Mouse (Mus musculus): ENCODE results near the gene Olfr805. TPM values are rescaled to one million over a fixed set of nuclear protein-coding genes. Genes with fewer than 3 reads are reported as not detected.

The Olfr805 gene
- not detected for total RNA-seq (2021)

GRCm38 (mm10) chr10:129729275-129729674 is at the start of gene Olfr805:
Gene Olfr805, minus strand, starts transcription at chr10:129729375.
- no peak for DNase-seq (ENCODE audit: low spot score)
- intact Hi-C loops (cut with DNase I) = no loop called here

GRCm38 (mm10) chr10:129778123-129778522 is 48.9 kb upstream of the Olfr805 start:
- DNase-seq (ENCODE audit: low spot score) = no peak
- intact Hi-C loops (cut with DNase I) = no loop called here

GRCm38 (mm10) chr10:129774338-129774737 is 45.2 kb upstream of the Olfr805 start, which contains the start of gene Olfr809:
Gene Olfr809, plus strand, starts transcription at chr10:129774638.
- intact Hi-C loops (cut with DNase I) = no loop called here
- no peak for DNase-seq (ENCODE audit: low spot score)

- no peak for DNase-seq (ENCODE audit: low spot score)
- intact Hi-C loops (cut with DNase I) = no loop called here
These were observed 36.0 kb upstream of the Olfr805 start, which contains the start of gene Olfr808 for GRCm38 (mm10) chr10:129765182-129765581. Gene Olfr808, plus strand, starts transcription at chr10:129765482.

GRCm38 (mm10) chr10:129757693-129758092 is 28.5 kb upstream of the Olfr805 start, which contains the start of gene Olfr807:
Gene Olfr807, minus strand, starts transcription at chr10:129757793.
- no peak for DNase-seq (ENCODE audit: low spot score)

GRCm38 (mm10) chr10:129741821-129742220 is 12.6 kb upstream of the Olfr805 start, which contains the start of gene Olfr806:
Gene Olfr806, minus strand, starts transcription at chr10:129741921.
- intact Hi-C loops (cut with DNase I) = no loop called here
- no peak for DNase-seq (ENCODE audit: low spot score)

More at GRCm38 (mm10) chr10:129757693-129758092, 28.5 kb upstream of the Olfr805 start, which contains the start of gene Olfr807:
- intact Hi-C loops (cut with DNase I) = no loop called here

GRCm38 (mm10) chr10:129702910-129703309 is 26.3 kb downstream of the Olfr805 start, which contains the start of gene Olfr804:
Gene Olfr804, plus strand, starts transcription at chr10:129703210.
- DNase-seq (ENCODE audit: low spot score) = no peak
- intact Hi-C loops (cut with DNase I) = no loop called here

GRCm38 (mm10) chr10:129694186-129694585 is 35.0 kb downstream of the Olfr805 start, which contains the start of gene Olfr803:
Gene Olfr803, minus strand, starts transcription at chr10:129694286.
- DNase-seq (ENCODE audit: low spot score) = no peak
- intact Hi-C loops (cut with DNase I) = no loop called here

- no peak for DNase-seq (ENCODE audit: low spot score)
- intact Hi-C loops (cut with DNase I) = no loop called here
These were observed 41.1 kb downstream of the Olfr805 start, which contains the start of gene Olfr802 for GRCm38 (mm10) chr10:129688069-129688468. Gene Olfr802, minus strand, starts transcription at chr10:129688169.

GRCm38 (mm10) chr10:129673765-129674164 is 55.4 kb downstream of the Olfr805 start, which contains the start of gene Olfr801:
Gene Olfr801, minus strand, starts transcription at chr10:129673865.
- intact Hi-C loops (cut with DNase I) = no loop called here
- no peak for DNase-seq (ENCODE audit: low spot score)

Small RNAs within 50 kb of the gene (microRNA-seq; reads per million reads assigned to microRNA genes)
- not detected for gene Gm24485

Other genes starting within 250 kb of the Olfr805 start
- not detected for gene Olfr789, start 244.6 kb downstream of the Olfr805 start, total RNA-seq (2021)
- not detected for gene Olfr790, start 230.9 kb downstream of the Olfr805 start, total RNA-seq (2021)
- gene Olfr791, start 207.6 kb downstream of the Olfr805 start, total RNA-seq (2021) = not detected
- not detected for gene Olfr792, start 190.2 kb downstream of the Olfr805 start, total RNA-seq (2021)
- not detected for gene Olfr794, start 161.7 kb downstream of the Olfr805 start, total RNA-seq (2021)
- gene Olfr796, start 116.8 kb downstream of the Olfr805 start, total RNA-seq (2021) = not detected
- gene Olfr798, start 101.4 kb downstream of the Olfr805 start, total RNA-seq (2021) = not detected
- not detected for gene Olfr799, start 91.9 kb downstream of the Olfr805 start, total RNA-seq (2021)
- not detected for gene Olfr800, start 71.7 kb downstream of the Olfr805 start, total RNA-seq (2021)
- not detected for gene Olfr801, start 55.5 kb downstream of the Olfr805 start, total RNA-seq (2021)
- not detected for gene Olfr802, start 41.2 kb downstream of the Olfr805 start, total RNA-seq (2021)
- gene Olfr803, start 35.1 kb downstream of the Olfr805 start, total RNA-seq (2021) = not detected
- not detected for gene Olfr804, start 26.2 kb downstream of the Olfr805 start, total RNA-seq (2021)
- gene Olfr806, start 12.5 kb upstream of the Olfr805 start, total RNA-seq (2021) = not detected
- not detected for gene Olfr807, start 28.4 kb upstream of the Olfr805 start, total RNA-seq (2021)
- gene Olfr808, start 36.1 kb upstream of the Olfr805 start, total RNA-seq (2021) = not detected
- not detected for gene Olfr809, start 45.3 kb upstream of the Olfr805 start, total RNA-seq (2021)
- gene Olfr810, start 65.5 kb upstream of the Olfr805 start, total RNA-seq (2021) = not detected
- not detected for gene Olfr811, start 75.0 kb upstream of the Olfr805 start, total RNA-seq (2021)
- not detected for gene Olfr812, start 116.7 kb upstream of the Olfr805 start, total RNA-seq (2021)
- gene Olfr813, start 126.0 kb upstream of the Olfr805 start, total RNA-seq (2021) = not detected
- not detected for gene Olfr814, start 150.5 kb upstream of the Olfr805 start, total RNA-seq (2021)
- gene Olfr815, start 176.5 kb upstream of the Olfr805 start, total RNA-seq (2021) = not detected
- gene Olfr816, start 186.2 kb upstream of the Olfr805 start, total RNA-seq (2021) = not detected
- not detected for gene Olfr818, start 219.7 kb upstream of the Olfr805 start, total RNA-seq (2021)
- gene Olfr819, start 237.9 kb upstream of the Olfr805 start, total RNA-seq (2021) = not detected
- not detected for gene Olfr247, start 246.8 kb upstream of the Olfr805 start, total RNA-seq (2021)

Measured in heart, postnatal 25 days (tissue).